Mouse (Mus musculus) heart, adult 18-20 months (tissue): ENCODE results near the gene Homer2. TPM values are rescaled to one million over a fixed set of nuclear protein-coding genes. Genes with fewer than 3 reads are reported as not detected.
A peak's percentile ranks its signal among the peaks of the same experiment; 100 is the strongest.

Source experiments
- DNase-seq, 2 experiments: peaks; one replicate each; pipeline ENCODE4 v3.0.0; 2021 to 2022; ENCODE audit warnings: mixed read lengths in 1 of 2
- total RNA-seq, 2 experiments: library from RNA; stranded (reverse); gene quantifications; 2 replicates each; pipeline ENCODE4 v1.2.3; 2021

Homer2 gene
- total RNA-seq, 2 experiments from 2014 or later = 83.1 to 84.1 TPM

- DNase-seq = peak in 1 of 2 experiments; percentile 45
These were observed 1.3 kb downstream of the Homer2 start for GRCm38 (mm10) chr7:81706027-81706415.

- no peak for DNase-seq
These were observed 9.0 kb downstream of the Homer2 start for GRCm38 (mm10) chr7:81698357-81698756.

GRCm38 (mm10) chr7:81697954-81698353 lies 9.4 kb downstream of the Homer2 start:
- no peak for DNase-seq

GRCm38 (mm10) chr7:81695763-81696533 lies 11.4 kb downstream of the Homer2 start:
- no peak for DNase-seq

GRCm38 (mm10) chr7:81691067-81691466 lies 16.3 kb downstream of the Homer2 start:
- DNase-seq = no peak

GRCm38 (mm10) chr7:81689116-81689681 lies 18.1 kb downstream of the Homer2 start:
- DNase-seq = peak in 1 of 2 experiments; percentile 34

GRCm38 (mm10) chr7:81688378-81688777 lies 18.9 kb downstream of the Homer2 start:
- no peak for DNase-seq

- DNase-seq = no peak
These were observed 19.5 kb downstream of the Homer2 start for GRCm38 (mm10) chr7:81687684-81688316.

- peak; percentile 44 to 75 for DNase-seq
These were observed 22.0 kb downstream of the Homer2 start for GRCm38 (mm10) chr7:81685375-81685774.

- DNase-seq = peak; percentile 43 to 44
These were observed 23.4 kb downstream of the Homer2 start for GRCm38 (mm10) chr7:81683779-81684422.

- DNase-seq = peak; percentile 50 to 52
These were observed 25.9 kb downstream of the Homer2 start for GRCm38 (mm10) chr7:81681386-81681785.

- peak; percentile 14 to 33 for DNase-seq
These were observed 33.8 kb downstream of the Homer2 start for GRCm38 (mm10) chr7:81673359-81674013.

GRCm38 (mm10) chr7:81672735-81673291 lies 34.5 kb downstream of the Homer2 start:
- no peak for DNase-seq

- DNase-seq = no peak
These were observed 40.2 kb downstream of the Homer2 start for GRCm38 (mm10) chr7:81667156-81667555.

- DNase-seq = peak in 1 of 2 experiments; percentile 23
These were observed 40.7 kb downstream of the Homer2 start for GRCm38 (mm10) chr7:81666585-81666984.

- DNase-seq = no peak
These were observed 44.3 kb downstream of the Homer2 start for GRCm38 (mm10) chr7:81663057-81663456.

- no peak for DNase-seq
These were observed 49.5 kb downstream of the Homer2 start for GRCm38 (mm10) chr7:81657631-81658347.

- no peak for DNase-seq
These were observed 50.3 kb downstream of the Homer2 start for GRCm38 (mm10) chr7:81657055-81657454.

- DNase-seq = no peak
These were observed 50.7 kb downstream of the Homer2 start for GRCm38 (mm10) chr7:81656635-81657034.

- peak; percentile 61 to 70 for DNase-seq
These were observed 52.2 kb downstream of the Homer2 start for GRCm38 (mm10) chr7:81654946-81655718.
